Mouse (Mus musculus) liver, embryonic 16.5 days (tissue): Measurements from ENCODE around the gene Hykk. TPM values are rescaled to one million over a fixed set of nuclear protein-coding genes. Genes with fewer than 3 reads are reported as not detected.
A peak's percentile ranks its signal among the peaks of the same experiment; 100 is the strongest.

Experiments
- ATAC-seq: fragments of 200-750 bp; cut with Nextera tagmentation; 2 replicates; pipeline ENCODE4 v1.8.0; 2017; ENCODE audit warnings: low read depth, mild to moderate bottlenecking, moderate number of reproducible peaks, moderate library complexity
- H3K27ac ChIP-seq: fragments of 300-500 bp; sonication (generic); 2 replicates; pipeline ENCODE4 v1.5.1; 2014; ENCODE audit warnings: mild to moderate bottlenecking, low read length
- H3K27me3 ChIP-seq: fragments of 300-500 bp; sonication (generic); 2 replicates; pipeline ENCODE4 v1.6.1; 2014; ENCODE audit warnings: low read depth, low read length, mixed read lengths; ENCODE audit not compliant: control insufficient read depth, insufficient read depth
- H3K36me3 ChIP-seq: fragments of 300-500 bp; sonication (generic); 2 replicates; pipeline ENCODE4 v1.6.1; 2014; ENCODE audit warnings: mild to moderate bottlenecking; ENCODE audit not compliant: control insufficient read depth, insufficient read depth
- H3K4me1 ChIP-seq: fragments of 300-500 bp; sonication (generic); 2 replicates; pipeline ENCODE4 v1.6.1; 2014; ENCODE audit warnings: low read depth, low read length, mixed read lengths; ENCODE audit not compliant: control insufficient read depth
- H3K4me2 ChIP-seq: fragments of 300-500 bp; sonication (generic); 2 replicates; pipeline ENCODE4 v1.6.1; 2014; ENCODE audit warnings: low read depth, low read length, mixed read lengths
- H3K4me3 ChIP-seq: fragments of 300-500 bp; sonication (generic); 2 replicates; pipeline ENCODE4 v1.5.1; 2014; ENCODE audit warnings: low read depth, mild to moderate bottlenecking, low read length
- H3K9ac ChIP-seq: fragments of 300-500 bp; sonication (generic); 2 replicates; pipeline ENCODE4 v1.6.1; 2014; ENCODE audit warnings: low read depth, low read length
- H3K9me3 ChIP-seq: fragments of 300-500 bp; sonication (generic); replicated peaks from 2 replicates; pipeline ENCODE4 v1.6.1; 2016; ENCODE audit warnings: low read length; ENCODE audit not compliant: control insufficient read depth
- WGBS: fragments of 180-500 bp; shearing (Covaris S2); extraction: QIAGEN DNeasy Blood & Tissue Kit; methylation state at CpG from one replicate; pipeline ENCODE4 v1.1.7; 2014; ENCODE audit not compliant: insufficient replicate concordance; 5-methylcytosine and 5-hydroxymethylcytosine counted together
- polyA plus RNA-seq: library from polyadenylated mRNA; unstranded; fragments of >200 nt; fragmentation: Nextera tagmentation; extraction: Ambion mirVana; gene quantifications from 2 replicates; pipeline ENCODE4 v1.2.1, GENCODE M21; 2015

Gene Hykk
- polyA plus RNA-seq, 1 experiment from 2014 or later, result 4.5 TPM

DNA sequence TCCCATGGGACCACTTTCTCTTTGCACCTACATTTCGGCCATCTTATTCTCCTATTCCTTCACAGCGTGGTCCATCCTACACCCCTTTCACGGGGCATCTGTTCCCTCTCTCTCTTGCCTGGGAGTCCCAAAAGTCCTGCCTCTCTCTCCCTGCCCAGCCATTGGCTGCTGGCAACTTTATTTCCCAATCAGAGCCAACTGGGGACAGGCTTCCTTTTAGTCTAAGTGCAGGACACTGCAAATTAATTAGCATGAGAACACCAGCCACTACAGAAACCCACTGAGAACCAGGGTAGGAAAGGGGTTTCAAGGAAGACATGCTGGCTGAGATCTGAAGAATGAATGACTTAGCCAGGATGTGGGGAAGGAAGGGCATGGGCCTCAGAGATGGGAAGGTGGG is 77.3 kb downstream of the Hykk start:
- H3K9me3 ChIP-seq, result no peaks in the 10 kb centered on the region
- H3K27ac ChIP-seq, result no peak overlapping the region
- no peak overlapping the region for H3K4me2 ChIP-seq
- no peaks in the 10 kb centered on the region for H3K36me3 ChIP-seq
- WGBS, result 42% methylated on average over 3 of the region's 3 CpGs
- peaks cover 2% of the 10 kb centered on the region; the same call in 1 of the 2 replicates for H3K27me3 ChIP-seq
- ATAC-seq, result no peak
- no peaks in the 10 kb centered on the region; the same call in 1 of the 2 replicates for H3K4me1 ChIP-seq
- H3K9ac ChIP-seq, result no peak overlapping the region
- no peak overlapping the region for H3K4me3 ChIP-seq

DNA sequence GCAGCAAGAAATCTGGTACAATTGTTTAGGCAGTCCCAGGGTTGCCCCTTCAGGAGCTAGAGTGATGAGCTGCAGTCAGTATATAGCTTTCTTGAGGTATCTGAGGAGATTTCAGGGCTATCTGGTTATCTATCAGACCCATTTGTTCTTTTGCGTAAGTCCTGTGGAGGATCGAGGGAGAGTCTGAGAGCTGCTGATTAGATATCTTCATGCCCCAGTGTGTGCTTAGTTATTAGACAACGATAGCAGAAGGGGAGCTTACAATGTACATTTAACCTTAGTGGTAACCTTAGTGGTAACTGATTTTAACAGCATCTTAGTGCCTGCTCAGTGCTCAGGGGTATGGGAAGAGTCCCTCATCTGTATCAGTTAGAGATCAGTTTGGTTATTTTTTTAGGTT is 78.6 kb downstream of the Hykk start:
- no peak overlapping the region for H3K9ac ChIP-seq
- H3K4me2 ChIP-seq, result no peak overlapping the region
- no peaks in the 10 kb centered on the region for H3K36me3 ChIP-seq
- peaks cover 2% of the 10 kb centered on the region; the same call in 1 of the 2 replicates for H3K27me3 ChIP-seq
- peak; percentile 56 for ATAC-seq
- no peak overlapping the region for H3K27ac ChIP-seq
- no peak overlapping the region for H3K4me3 ChIP-seq
- H3K9me3 ChIP-seq, result no peaks in the 10 kb centered on the region
- no peaks in the 10 kb centered on the region; the same call in 1 of the 2 replicates for H3K4me1 ChIP-seq
- 13% methylated on average over 3 of the region's 3 CpGs for WGBS

Other genes starting within 250 kb of the Hykk start
- gene Dnaja4, start 218.4 kb upstream of the Hykk start, polyA plus RNA-seq, result 18.4 and 21.8 TPM in 2 replicates
- gene Wdr61, start 182.8 kb upstream of the Hykk start, polyA plus RNA-seq, result 71.1 and 78.8 TPM in 2 replicates
- 0.15 and 0.32 TPM in 2 replicates for gene Crabp1, start 152.5 kb upstream of the Hykk start, polyA plus RNA-seq
- gene Ireb2, start 53.5 kb upstream of the Hykk start, polyA plus RNA-seq, result 9.7 and 9.9 TPM in 2 replicates
- gene Psma4, start 33.5 kb downstream of the Hykk start, polyA plus RNA-seq, result 117 and 128 TPM in 2 replicates
- gene AY074887, start 33.7 kb downstream of the Hykk start, polyA plus RNA-seq, result 0.31 TPM in 1 of 2 replicates, not detected in the other
- gene Chrna5, start 63.6 kb downstream of the Hykk start, polyA plus RNA-seq, result not detected in 2 replicates
- gene Chrna3, start 109.3 kb downstream of the Hykk start, polyA plus RNA-seq, result 0.05 TPM in 1 of 2 replicates, not detected in the other
- gene Chrnb4, start 131.5 kb downstream of the Hykk start, polyA plus RNA-seq, result 0.04 TPM in 1 of 2 replicates, not detected in the other
- 5.0 and 6.0 TPM in 2 replicates for gene Ube2q2, start 231.6 kb downstream of the Hykk start, polyA plus RNA-seq